ENCODE assay signal across 19 mouse cellular contexts in genomic region chr16:97734760-97735322, GRCm38 (mm10). TPM values are rescaled to one million over a fixed set of nuclear protein-coding genes. Genes with fewer than 3 reads are reported as not detected.
DNase-seq lines count a peak whose midpoint lies in the region; ATAC-seq and TF ChIP-seq lines count a peak whose summit lies in the region.
"Had no signal": no experiment of that assay in that cellular context is flagged by ENCODE, and none has a peak within 500 bp of the region (broad histone marks: within the 10 kb centered on the region; RNA-seq: fewer than 3 reads in every experiment).

No protein-coding gene starts in this region.

- H3K9me3 ChIP-seq in kidney, embryonic 16.5 days (ENCODE audit: low read length), result no peaks in the 10 kb centered on the region
- H3K9me3 ChIP-seq in intestine, postnatal 0 days (ENCODE audit: control insufficient read depth), result no peaks in the 10 kb centered on the region
- H3K9me3 ChIP-seq: embryonic facial prominence, embryonic 13.5 days; forebrain, embryonic 10.5 days; hindbrain, embryonic 13.5 days had no signal

- DNase-seq in kidney, postnatal 4 days, result no peak
- peak; percentile 6 for DNase-seq in retina, postnatal 1 day
- no peak for DNase-seq in retina, embryonic 14.5 days (ENCODE audit: low spot score)
- no peak for DNase-seq in layer of hippocampus, adult 8-10 months (ENCODE audit: low spot score in 2 of 2)
- DNase-seq in cerebellum, adult 11 months, result no peak
- DNase-seq: cerebellum, adult 2 months; gastrocnemius, postnatal 14 days; heart, adult 2 months; kidney, adult 8-10 months; liver; liver, postnatal 0 days had no signal

- no peak overlapping the region for H3K4me3 ChIP-seq in kidney, embryonic 16.5 days (ENCODE audit: low read length)
- H3K4me3 ChIP-seq in intestine, postnatal 0 days (ENCODE audit: low read depth, low read length), result no peak overlapping the region
- H3K4me3 ChIP-seq: embryonic facial prominence, embryonic 13.5 days; forebrain, embryonic 10.5 days; heart, adult 2 months; hindbrain, embryonic 13.5 days; layer of hippocampus, adult 2 months had no signal

- TF ChIP-seq CTCF in intestine, postnatal 0 days (IDR thresholded peaks at IDR 0.05; ENCODE audit: low read depth), result no peak

- H3K9ac ChIP-seq in kidney, embryonic 16.5 days (replicated peaks; ENCODE audit: low read length), result no peak overlapping the region
- no peak overlapping the region for H3K9ac ChIP-seq in intestine, postnatal 0 days (ENCODE audit: low read depth, low read length)
- H3K9ac ChIP-seq: embryonic facial prominence, embryonic 13.5 days; hindbrain, embryonic 13.5 days; liver, postnatal 0 days had no signal

- no peaks in the 10 kb centered on the region for H3K36me3 ChIP-seq in kidney, embryonic 16.5 days (ENCODE audit: insufficient read depth, low read length)
- H3K36me3 ChIP-seq in intestine, postnatal 0 days (ENCODE audit: control insufficient read depth, insufficient read depth), result no peaks in the 10 kb centered on the region
- H3K36me3 ChIP-seq: embryonic facial prominence, embryonic 13.5 days; forebrain, embryonic 10.5 days; hindbrain, embryonic 13.5 days had no signal

- WGBS in kidney, embryonic 16.5 days, result 46% methylated on average over 9 of the region's 9 CpGs
- WGBS in intestine, postnatal 0 days, result 39% methylated on average over 9 of the region's 9 CpGs

- no peaks in the 10 kb centered on the region for H3K27me3 ChIP-seq in kidney, embryonic 16.5 days (ENCODE audit: insufficient read depth, low read length)
- H3K27me3 ChIP-seq in intestine, postnatal 0 days (replicated peaks; ENCODE audit: control insufficient read depth, insufficient read depth, low read length), result no peaks in the 10 kb centered on the region
- H3K27me3 ChIP-seq: embryonic facial prominence, embryonic 13.5 days; hindbrain, embryonic 13.5 days had no signal

- ATAC-seq in kidney, embryonic 16.5 days (ENCODE audit: low FRiP score, low TSS enrichment), result peak; percentile 61
- no peak for ATAC-seq in intestine, postnatal 0 days
- ATAC-seq: liver, postnatal 0 days had no signal

- no peak overlapping the region for H3K4me2 ChIP-seq in kidney, embryonic 16.5 days (replicated peaks; ENCODE audit: low read depth, low read length)
- H3K4me2 ChIP-seq in intestine, postnatal 0 days (replicated peaks; ENCODE audit: low read depth), result no peak overlapping the region
- H3K4me2 ChIP-seq: embryonic facial prominence, embryonic 13.5 days; hindbrain, embryonic 13.5 days; midbrain, embryonic 11.5 days had no signal

- no peaks in the 10 kb centered on the region for H3K4me1 ChIP-seq in kidney, embryonic 16.5 days (ENCODE audit: insufficient read depth, low read length)
- peaks cover 8% of the 10 kb centered on the region; the same call in 1 of the 2 replicates for H3K4me1 ChIP-seq in intestine, postnatal 0 days (replicated peaks; ENCODE audit: control insufficient read depth, insufficient read depth, low read length)
- H3K4me1 ChIP-seq: forebrain, embryonic 10.5 days; hindbrain, embryonic 13.5 days had no signal

- no peak overlapping the region for H3K27ac ChIP-seq in kidney, embryonic 16.5 days (ENCODE audit: low read length)
- 0 out of 2 replicates have a peak overlapping the region, but pooled peaks have one; percentile 80 for H3K27ac ChIP-seq in intestine, postnatal 0 days (ENCODE audit: low read depth, low read length)
- H3K27ac ChIP-seq: embryonic facial prominence, embryonic 13.5 days; forebrain, embryonic 10.5 days; heart, adult 2 months; hindbrain, embryonic 13.5 days; layer of hippocampus, adult 2 months had no signal

RNA-seq across cellular contexts. Expression of gene Ripk4, which starts 28.7 kb away (rescaled TPM):
- 12.0 and 12.1 TPM in 2 replicates for polyA plus RNA-seq in kidney, embryonic 16.5 days (2015; fragmentation: Nextera tagmentation; extraction: Ambion mirVana)
- 11.9 and 12.9 TPM in 2 replicates for polyA plus RNA-seq in intestine, postnatal 0 days (2015; fragmentation: Nextera tagmentation; extraction: Ambion mirVana)
- total RNA-seq in layer of hippocampus, adult 8-10 months (2022), result 1 to 10 TPM in 1 of 4 experiments, under 1 TPM in 3; 0.45 to 1.3 (median 0.70) TPM
- total RNA-seq: gastrocnemius, postnatal 14 days; MEL had no signal
